In genomic region chr9:56324576-56325355, GRCm38 (mm10) we compare ENCODE assay signal across 9 mouse cellular contexts.
DNase-seq lines count a peak whose midpoint lies in the region; TF ChIP-seq lines count a peak whose summit lies in the region.
"Had no signal": no experiment of that assay in that cellular context is flagged by ENCODE, and none has a peak within 500 bp of the region (broad histone marks: within the 10 kb centered on the region; RNA-seq: fewer than 3 reads in every experiment).

No protein-coding gene starts in this region.

- TF ChIP-seq CTCF in embryonic fibroblast, embryonic 13.5 days (IDR thresholded peaks at IDR 0.05; ENCODE audit: borderline replicate concordance, insufficient read depth, low read length), result no peak
- no peak for TF ChIP-seq CTCF in small intestine, adult 2 months (IDR thresholded peaks at IDR 0.05; ENCODE audit: extremely low read depth, insufficient read length, insufficient replicate concordance, low read depth, low read length)
- no peak for TF ChIP-seq CTCF in thymus, adult 2 months (IDR thresholded peaks at IDR 0.05; ENCODE audit: borderline replicate concordance, control insufficient read depth, extremely low read depth, insufficient read depth, low read length, poor library complexity)

- H3K36me3 ChIP-seq in small intestine, adult 2 months (ENCODE audit: control insufficient read depth, insufficient read depth, low read length), result no peaks in the 10 kb centered on the region
- no peaks in the 10 kb centered on the region for H3K36me3 ChIP-seq in thymus, adult 2 months (ENCODE audit: control insufficient read depth, insufficient read depth, low read length)

- peak overlapping the region; percentile 1 for H3K27ac ChIP-seq in embryonic fibroblast, embryonic 13.5 days (ENCODE audit: insufficient read depth, low read length)
- H3K27ac ChIP-seq in small intestine, adult 2 months (ENCODE audit: insufficient read depth, low read depth, low read length), result peak overlapping the region; percentile 13; the same call in 1 of the 2 replicates
- no peak overlapping the region for H3K27ac ChIP-seq in thymus, adult 2 months (ENCODE audit: control insufficient read depth, insufficient read depth, low read length)

- H3K27me3 ChIP-seq in small intestine, adult 2 months (ENCODE audit: control insufficient read depth, insufficient read depth, low read length), result no peaks in the 10 kb centered on the region
- H3K27me3 ChIP-seq in thymus, adult 2 months (ENCODE audit: control insufficient read depth, insufficient read depth, low read length), result no peaks in the 10 kb centered on the region

- WGBS in small intestine, adult 2 months, result 62% methylated on average over 16 of the region's 16 CpGs
- WGBS in thymus, adult 2 months, result 72% methylated on average over 16 of the region's 16 CpGs

- DNase-seq in right cerebral cortex, adult 18-20 months, result peak; percentile 5
- no peak for DNase-seq in right cerebral cortex, postnatal 36 days (ENCODE audit: low spot score in 2 of 2)
- DNase-seq in kidney, adult 9 months, result peak; percentile 13
- no peak for DNase-seq in left cerebral cortex, adult 11 months (ENCODE audit: low spot score)
- no peak for DNase-seq in layer of hippocampus, adult 8-10 months (ENCODE audit: low spot score in 2 of 2)
- no peak for DNase-seq in thymus, adult 2 months

- no peak for TF ChIP-seq POLR2A in embryonic fibroblast, embryonic 13.5 days (IDR thresholded peaks at IDR 0.05; ENCODE audit: low read depth, low read length)
- TF ChIP-seq POLR2A in small intestine, adult 2 months (IDR thresholded peaks at IDR 0.05; ENCODE audit: low read depth, low read length), result no peak
- no peak for TF ChIP-seq POLR2A in thymus, adult 2 months (IDR thresholded peaks at IDR 0.05; ENCODE audit: control insufficient read depth, extremely low read depth, insufficient read depth, low read length, poor library complexity)

- peaks cover 8% of the 10 kb centered on the region for H3K4me1 ChIP-seq in embryonic fibroblast, embryonic 13.5 days (ENCODE audit: control insufficient read depth, insufficient read depth, low read length)
- no peaks in the 10 kb centered on the region for H3K4me1 ChIP-seq in small intestine, adult 2 months (ENCODE audit: control insufficient read depth, insufficient read depth, insufficient read length, low read length)
- peaks cover 3% of the 10 kb centered on the region for H3K4me1 ChIP-seq in thymus, adult 2 months (replicated peaks; ENCODE audit: control insufficient read depth, insufficient read depth, low read length)

- H3K4me3 ChIP-seq in embryonic fibroblast, embryonic 13.5 days (ENCODE audit: insufficient read depth, low read length), result no peak overlapping the region
- peak overlapping the region; percentile 37; the same call in 1 of the 2 replicates for H3K4me3 ChIP-seq in small intestine, adult 2 months (ENCODE audit: low read depth, low read length)
- H3K4me3 ChIP-seq in thymus, adult 2 months (ENCODE audit: control insufficient read depth, insufficient read depth, low read length), result no peak overlapping the region
- H3K4me3 ChIP-seq: myocyte had no signal

Comparison
In these comparisons a context has a peak if more than half of its experiments do, and no peak if none do; other contexts are left out.
1. DNase-seq: peak in right cerebral cortex, adult 18-20 months (single experiment) and kidney, adult 9 months (single experiment); none in right cerebral cortex, postnatal 36 days (0 of 2), left cerebral cortex, adult 11 months (single experiment), layer of hippocampus, adult 8-10 months (0 of 2) and thymus, adult 2 months (single experiment).